Mouse (Mus musculus): Measurements from ENCODE around the gene Dag1. TPM values are rescaled to one million over a fixed set of nuclear protein-coding genes. Genes with fewer than 3 reads are reported as not detected.

Gene Dag1
- polyA plus RNA-seq, 1 experiment from 2014 or later = 75.1 TPM

GRCm38 (mm10) chr9:108244540-108244939 lies 19.2 kb downstream of the Dag1 start:
- Histone ChIP-seq H3K27me3 (replicated peaks) (no peaks in the 10 kb centered on the region), H3K4me3 (replicated peaks) (no peak overlapping the region), H3K9me3 (no peaks in the 10 kb centered on the region), H3K9ac (no peak overlapping the region), H3K4me2 (replicated peaks) (no peak overlapping the region), H3K4me1 (replicated peaks) (peaks cover 5% of the 10 kb centered on the region; the same call in 1 of the 2 replicates), H3K27ac (no peak overlapping the region), H3K36me3 (no peaks in the 10 kb centered on the region)
- WGBS = 93% methylated on average over 3 of the region's 3 CpGs
- no peak for ATAC-seq

- 62% methylated on average over 5 of the region's 5 CpGs for WGBS
These were observed 23.8 kb downstream of the Dag1 start for GRCm38 (mm10) chr9:108239951-108240350.

GRCm38 (mm10) chr9:108238831-108239230 lies 24.9 kb downstream of the Dag1 start:
- ATAC-seq = no peak
- Histone ChIP-seq H3K4me2 (replicated peaks) (no peak overlapping the region), H3K9me3 (no peaks in the 10 kb centered on the region), H3K4me3 (replicated peaks) (no peak overlapping the region), H3K27ac (no peak overlapping the region), H3K27me3 (replicated peaks) (no peaks in the 10 kb centered on the region), H3K9ac (no peak overlapping the region), H3K36me3 (0 out of 2 replicates have a peak, but pooled peaks cover 6% of the 10 kb centered on the region), H3K4me1 (replicated peaks) (no peaks in the 10 kb centered on the region)
- WGBS = 62% methylated on average over 3 of the region's 3 CpGs

More at GRCm38 (mm10) chr9:108239951-108240350, 23.8 kb downstream of the Dag1 start:
- no peak overlapping the region for H3K27ac ChIP-seq
- H3K9me3 ChIP-seq = no peaks in the 10 kb centered on the region
- H3K4me1 ChIP-seq (replicated peaks) = no peaks in the 10 kb centered on the region
- 0 out of 2 replicates have a peak, but pooled peaks cover 2% of the 10 kb centered on the region for H3K36me3 ChIP-seq
- no peak overlapping the region for H3K4me2 ChIP-seq (replicated peaks)
- no peak overlapping the region for H3K4me3 ChIP-seq (replicated peaks)
- no peak overlapping the region for H3K9ac ChIP-seq
- ATAC-seq = no peak
- H3K27me3 ChIP-seq (replicated peaks) = no peaks in the 10 kb centered on the region

GRCm38 (mm10) chr9:108238402-108238801 lies 25.4 kb downstream of the Dag1 start:
- Histone ChIP-seq H3K36me3 (0 out of 2 replicates have a peak, but pooled peaks cover 6% of the 10 kb centered on the region), H3K9ac (no peak overlapping the region), H3K9me3 (no peaks in the 10 kb centered on the region), H3K4me1 (replicated peaks) (no peaks in the 10 kb centered on the region), H3K27ac (no peak overlapping the region), H3K4me2 (replicated peaks) (no peak overlapping the region), H3K4me3 (replicated peaks) (no peak overlapping the region), H3K27me3 (replicated peaks) (no peaks in the 10 kb centered on the region)
- 82% methylated on average over 2 of the region's 2 CpGs for WGBS
- no peak for ATAC-seq

- no peaks in the 10 kb centered on the region for H3K9me3 ChIP-seq
- H3K27me3 ChIP-seq (replicated peaks) = no peaks in the 10 kb centered on the region
- WGBS = 98% methylated on average over 2 of the region's 2 CpGs
- no peak overlapping the region for H3K9ac ChIP-seq
- H3K27ac ChIP-seq = no peak overlapping the region
- no peak for ATAC-seq
- H3K4me2 ChIP-seq (replicated peaks) = no peak overlapping the region
- no peaks in the 10 kb centered on the region for H3K4me1 ChIP-seq (replicated peaks)
- H3K36me3 ChIP-seq = 0 out of 2 replicates have a peak, but pooled peaks cover 6% of the 10 kb centered on the region
- no peak overlapping the region for H3K4me3 ChIP-seq (replicated peaks)
These were observed 29.1 kb downstream of the Dag1 start for GRCm38 (mm10) chr9:108234682-108235081.

GRCm38 (mm10) chr9:108232908-108233307 lies 30.9 kb downstream of the Dag1 start:
- no peak overlapping the region for H3K27ac ChIP-seq
- H3K4me2 ChIP-seq (replicated peaks) = no peak overlapping the region
- H3K4me1 ChIP-seq (replicated peaks) = no peaks in the 10 kb centered on the region
- no peaks in the 10 kb centered on the region for H3K9me3 ChIP-seq
- ATAC-seq = no peak
- WGBS = 80% methylated on average over 2 of the region's 2 CpGs
- H3K4me3 ChIP-seq (replicated peaks) = no peak overlapping the region
- H3K9ac ChIP-seq = no peak overlapping the region
- 0 out of 2 replicates have a peak, but pooled peaks cover 4% of the 10 kb centered on the region for H3K36me3 ChIP-seq
- H3K27me3 ChIP-seq (replicated peaks) = no peaks in the 10 kb centered on the region

- Histone ChIP-seq H3K9ac (no peak overlapping the region), H3K4me1 (replicated peaks) (no peaks in the 10 kb centered on the region), H3K27ac (no peak overlapping the region), H3K36me3 (no peaks in the 10 kb centered on the region), H3K4me3 (replicated peaks) (no peak overlapping the region), H3K9me3 (no peaks in the 10 kb centered on the region), H3K4me2 (replicated peaks) (no peak overlapping the region), H3K27me3 (replicated peaks) (no peaks in the 10 kb centered on the region)
- no peak for ATAC-seq
- WGBS = 49% methylated on average over 2 of the region's 2 CpGs
These were observed 35.7 kb downstream of the Dag1 start for GRCm38 (mm10) chr9:108227911-108228649.

- ATAC-seq = no peak
- H3K27ac ChIP-seq = no peak overlapping the region
- 80% methylated on average over 2 of the region's 2 CpGs for WGBS
These were observed 38.6 kb downstream of the Dag1 start for GRCm38 (mm10) chr9:108225166-108225565.

GRCm38 (mm10) chr9:108223633-108224032 lies 40.1 kb downstream of the Dag1 start:
- H3K27me3 ChIP-seq (replicated peaks) = no peaks in the 10 kb centered on the region
- no peak overlapping the region for H3K9ac ChIP-seq
- H3K4me3 ChIP-seq (replicated peaks) = no peak overlapping the region
- no peak for ATAC-seq
- H3K4me1 ChIP-seq (replicated peaks) = no peaks in the 10 kb centered on the region
- 66% methylated on average over 1 of the region's 1 CpGs for WGBS
- no peak overlapping the region for H3K27ac ChIP-seq
- no peak overlapping the region for H3K4me2 ChIP-seq (replicated peaks)
- H3K9me3 ChIP-seq = no peaks in the 10 kb centered on the region
- H3K36me3 ChIP-seq = no peaks in the 10 kb centered on the region

More at GRCm38 (mm10) chr9:108225166-108225565, 38.6 kb downstream of the Dag1 start:
- no peaks in the 10 kb centered on the region for H3K4me1 ChIP-seq (replicated peaks)
- H3K4me3 ChIP-seq (replicated peaks) = no peak overlapping the region
- no peak overlapping the region for H3K4me2 ChIP-seq (replicated peaks)
- H3K27me3 ChIP-seq (replicated peaks) = no peaks in the 10 kb centered on the region
- H3K9ac ChIP-seq = no peak overlapping the region
- no peaks in the 10 kb centered on the region for H3K36me3 ChIP-seq
- H3K9me3 ChIP-seq = no peaks in the 10 kb centered on the region

GRCm38 (mm10) chr9:108221566-108221965 lies 42.2 kb downstream of the Dag1 start:
- Histone ChIP-seq H3K36me3 (0 out of 2 replicates have a peak, but pooled peaks cover 7% of the 10 kb centered on the region), H3K4me2 (replicated peaks) (no peak overlapping the region), H3K27ac (no peak overlapping the region), H3K9me3 (no peaks in the 10 kb centered on the region), H3K4me1 (replicated peaks) (no peaks in the 10 kb centered on the region), H3K27me3 (replicated peaks) (no peaks in the 10 kb centered on the region), H3K4me3 (replicated peaks) (no peak overlapping the region), H3K9ac (no peak overlapping the region)
- 90% methylated on average over 3 of the region's 3 CpGs for WGBS
- ATAC-seq = no peak

GRCm38 (mm10) chr9:108220380-108220774 lies 43.4 kb downstream of the Dag1 start:
- Histone ChIP-seq H3K9ac (no peak overlapping the region), H3K9me3 (no peaks in the 10 kb centered on the region), H3K36me3 (0 out of 2 replicates have a peak, but pooled peaks cover 7% of the 10 kb centered on the region), H3K4me1 (replicated peaks) (no peaks in the 10 kb centered on the region), H3K27me3 (replicated peaks) (no peaks in the 10 kb centered on the region), H3K27ac (no peak overlapping the region), H3K4me2 (replicated peaks) (no peak overlapping the region), H3K4me3 (replicated peaks) (no peak overlapping the region)
- ATAC-seq = no peak
- WGBS = 85% methylated on average over 1 of the region's 1 CpGs

- H3K4me3 ChIP-seq (replicated peaks) = no peak overlapping the region
- no peak overlapping the region for H3K4me2 ChIP-seq (replicated peaks)
- H3K9ac ChIP-seq = no peak overlapping the region
- 0 out of 2 replicates have a peak, but pooled peaks cover 7% of the 10 kb centered on the region for H3K36me3 ChIP-seq
- H3K4me1 ChIP-seq (replicated peaks) = no peaks in the 10 kb centered on the region
- H3K27me3 ChIP-seq (replicated peaks) = no peaks in the 10 kb centered on the region
- no peak for ATAC-seq
- WGBS = 84% methylated on average over 12 of the region's 12 CpGs
- H3K27ac ChIP-seq = no peak overlapping the region
- H3K9me3 ChIP-seq = no peaks in the 10 kb centered on the region
These were observed 43.9 kb downstream of the Dag1 start for GRCm38 (mm10) chr9:108219766-108220379.

All from intestine, embryonic 15.5 days (tissue).